Mouse (Mus musculus): ENCODE data around the gene Slc1a1.

DNA sequence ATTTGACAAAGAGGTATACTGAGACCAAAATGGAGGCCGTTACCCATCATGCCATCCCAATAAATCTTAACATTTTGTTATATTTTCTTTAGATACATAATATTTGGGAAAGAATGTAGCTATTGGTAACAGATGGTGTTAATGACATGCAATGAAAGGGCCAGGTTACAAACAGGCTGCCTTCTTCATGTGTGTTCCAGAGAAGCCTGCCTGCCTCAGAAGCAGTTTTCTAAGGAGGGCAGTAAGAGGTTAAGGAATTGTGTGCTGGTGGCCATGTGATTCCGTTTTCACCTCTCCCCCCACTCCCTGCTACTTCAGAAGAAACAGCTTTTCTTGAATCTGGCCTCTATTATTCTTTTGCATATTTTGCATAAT lies 27.4 kb upstream of the Slc1a1 start:
- TF ChIP-seq POLR2A (IDR thresholded peaks at IDR 0.05; ENCODE audit: low read depth, low read length) = no peak
- no peak for TF ChIP-seq CTCF (IDR thresholded peaks at IDR 0.05; ENCODE audit: extremely low read depth, insufficient read length, insufficient replicate concordance, low read depth, low read length)

Data from small intestine, adult 2 months (tissue).